Mouse (Mus musculus) left cerebral cortex, adult 18-20 months (tissue): ENCODE results near the gene Zbtb34. TPM values are rescaled to one million over a fixed set of nuclear protein-coding genes. Genes with fewer than 3 reads are reported as not detected.

Experiments used
- DNase-seq, 2 experiments: peaks; one replicate each; pipeline ENCODE4 v3.0.0; 2021 to 2022; ENCODE audit warnings: low spot score in 2 of 2, mixed read lengths in 1 of 2
- total RNA-seq, 2 experiments: library from RNA; stranded (reverse); gene quantifications; 2 replicates each; pipeline ENCODE4 v1.2.3; 2021

Zbtb34 gene
- total RNA-seq, 2 experiments from 2014 or later, result 18.7 to 21.9 TPM

DNA sequence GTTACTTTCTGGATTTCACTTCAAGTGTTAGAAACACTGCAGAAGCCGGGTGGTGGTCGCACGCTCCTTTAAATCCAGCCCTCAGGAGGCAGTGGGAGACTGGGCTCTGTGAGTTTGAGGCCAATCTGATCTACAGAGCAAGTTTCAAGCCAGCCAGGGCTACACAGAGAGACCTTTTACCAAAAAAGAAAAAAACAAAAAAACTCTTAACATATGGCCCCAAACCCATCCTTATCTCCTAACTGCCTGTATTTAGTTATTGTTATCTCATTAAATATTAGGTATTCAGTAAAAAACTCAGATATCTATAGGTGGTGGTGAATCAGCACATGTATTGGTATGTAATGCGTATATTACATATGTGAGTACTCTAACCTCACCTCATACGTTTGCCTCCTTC, 28.5 kb downstream of the Zbtb34 start:
- DNase-seq, result no peak

DNA sequence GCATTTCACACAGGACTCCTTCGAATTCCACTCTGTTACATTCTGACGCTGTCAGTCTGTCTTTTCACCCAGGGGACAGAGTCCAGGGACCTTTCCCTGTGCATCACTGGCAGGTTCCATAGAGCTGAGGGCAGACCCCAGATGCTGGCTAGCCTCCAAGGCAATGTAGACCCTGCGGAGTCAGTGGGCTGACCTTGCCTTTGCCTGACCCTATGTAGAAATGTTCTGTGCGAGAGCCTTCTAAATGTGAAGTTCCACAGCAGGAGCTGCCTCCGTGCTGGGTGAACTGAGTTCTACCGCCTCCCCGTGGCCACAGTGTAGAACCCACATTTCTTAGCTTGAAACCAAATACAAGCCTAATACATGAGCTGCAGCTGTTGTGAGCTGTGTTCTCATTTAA, 28.9 kb downstream of the Zbtb34 start:
- DNase-seq, result peak; percentile 82 to 83

DNA sequence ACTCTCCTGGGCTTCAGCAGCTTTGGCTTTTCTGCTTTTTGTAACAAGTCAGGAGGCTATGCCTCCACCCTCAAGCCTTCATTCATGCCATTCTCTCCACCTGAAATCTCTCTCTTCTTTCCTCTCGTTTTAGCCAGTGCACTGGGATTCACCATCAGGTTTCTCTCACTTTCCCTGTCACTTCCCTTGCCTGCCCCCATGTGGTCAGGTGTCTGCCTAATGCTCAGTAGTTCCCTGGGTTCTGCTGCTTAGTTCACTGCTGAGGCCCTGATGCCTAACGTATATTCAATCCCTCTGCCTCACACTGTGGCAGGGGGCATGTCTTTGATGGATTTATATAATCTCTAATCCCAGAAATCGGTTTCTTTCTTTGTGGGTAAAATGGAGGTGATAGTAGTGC, 29.9 kb downstream of the Zbtb34 start:
- peak; percentile 54 to 57 for DNase-seq

DNA sequence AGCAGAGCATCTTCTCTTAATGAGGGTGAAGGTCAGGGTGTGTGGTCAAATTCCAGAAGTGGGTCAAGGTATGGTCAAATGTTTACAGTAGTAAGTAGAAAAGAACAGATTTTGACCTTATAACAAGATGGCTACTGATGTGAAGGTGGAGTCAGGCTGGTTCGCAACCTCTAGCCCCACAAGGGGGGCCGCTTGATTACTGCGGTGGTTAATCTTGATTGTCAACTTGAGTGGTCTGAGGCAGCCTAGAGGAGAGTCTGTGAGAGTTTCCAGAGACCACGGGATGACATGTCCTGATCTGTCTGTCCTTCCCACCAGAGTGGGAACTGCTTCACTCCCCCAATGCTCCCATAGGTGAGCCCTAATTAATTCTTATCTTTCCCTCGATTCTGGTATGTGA, 30.6 kb downstream of the Zbtb34 start:
- no peak for DNase-seq

- no peak for DNase-seq
Measured at GRCm38 (mm10) chr2:33399091-33399490, 32.0 kb downstream of the Zbtb34 start.

DNA sequence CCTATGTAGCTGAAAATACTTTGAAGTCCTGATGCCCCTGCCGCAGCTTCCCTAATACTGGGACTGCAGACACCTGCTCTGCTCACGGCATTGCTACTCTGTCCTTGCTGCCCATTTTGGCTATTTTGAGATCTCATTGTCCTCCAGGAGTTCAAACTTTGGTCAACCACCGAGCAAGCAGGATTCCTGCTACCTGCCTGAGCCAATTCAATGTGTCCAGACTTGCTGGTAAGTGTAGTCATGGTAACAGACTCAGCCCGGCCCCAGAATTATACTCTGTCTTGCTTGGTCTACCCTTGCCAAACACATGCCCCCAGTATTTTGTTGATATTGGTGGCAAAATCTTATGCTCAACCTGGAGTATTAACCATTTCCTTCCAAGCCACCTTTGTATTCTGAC, 34.1 kb downstream of the Zbtb34 start:
- DNase-seq, result no peak

GRCm38 (mm10) chr2:33395053-33395452, 36.1 kb downstream of the Zbtb34 start:
- DNase-seq, result no peak

DNA sequence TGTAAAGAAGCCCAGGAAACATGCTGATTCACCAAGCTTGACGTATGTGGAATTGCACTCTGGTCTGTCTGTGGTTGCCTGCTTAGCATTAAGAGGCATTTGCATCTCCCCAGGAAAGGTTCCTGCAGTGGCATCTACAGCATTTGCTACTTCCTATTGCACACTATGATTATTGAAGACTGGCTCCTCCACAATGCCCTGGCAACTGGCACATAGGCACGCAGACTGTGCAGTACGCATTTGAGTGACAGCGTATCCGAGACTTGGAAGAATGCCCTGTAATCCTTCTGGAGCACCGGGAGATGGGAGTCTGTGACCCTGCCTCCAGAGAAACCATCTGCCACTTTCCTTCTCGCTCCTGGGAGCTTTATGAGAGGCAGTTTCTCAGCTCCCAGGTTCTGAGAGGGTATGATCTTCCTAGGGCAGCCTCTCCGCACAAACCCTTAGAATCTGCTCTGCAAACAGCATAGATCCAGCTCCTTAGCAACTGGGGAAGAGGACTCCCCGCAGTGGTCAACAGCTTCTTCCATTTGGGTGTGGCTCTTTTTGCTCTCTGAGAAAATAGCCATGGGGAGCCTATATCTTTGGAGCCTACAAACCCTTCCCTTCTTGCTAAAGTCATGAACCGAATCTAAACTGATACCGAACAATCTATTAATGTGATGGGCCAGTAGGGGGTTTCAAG, 37.0 kb downstream of the Zbtb34 start:
- DNase-seq, result no peak

DNA sequence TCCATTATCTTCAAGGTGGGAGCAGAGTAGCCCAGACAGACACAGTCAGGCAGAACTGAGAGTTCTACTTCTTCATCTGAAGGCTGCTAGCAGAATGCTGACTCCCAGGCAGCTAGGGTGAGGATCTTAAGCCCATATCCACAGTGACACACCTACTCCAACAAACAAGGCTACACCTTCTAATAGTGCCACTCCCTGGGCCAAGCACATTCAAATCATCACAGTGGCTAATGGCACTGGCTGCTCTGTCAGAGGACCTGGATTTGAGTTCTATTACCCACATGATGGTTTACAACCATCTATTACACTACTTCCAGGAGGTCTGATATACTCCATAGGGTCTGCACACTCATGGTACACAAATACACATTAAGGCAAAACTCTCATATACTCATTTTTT, 38.1 kb downstream of the Zbtb34 start:
- no peak for DNase-seq

- no peak for DNase-seq
Measured at GRCm38 (mm10) chr2:33371648-33372408, 59.3 kb downstream of the Zbtb34 start.

GRCm38 (mm10) chr2:33370777-33371647, 60.1 kb downstream of the Zbtb34 start, which contains the start of gene Ralgps1:
Ralgps1 (minus strand) TSS chr2:33371486.
- DNase-seq, result peak; percentile 96 to 99

GRCm38 (mm10) chr2:33370276-33370776, 60.8 kb downstream of the Zbtb34 start:
- no peak for DNase-seq

- DNase-seq, result no peak
Measured at GRCm38 (mm10) chr2:33369453-33369852, 61.7 kb downstream of the Zbtb34 start.

- DNase-seq, result no peak
Measured at GRCm38 (mm10) chr2:33368486-33368885, 62.6 kb downstream of the Zbtb34 start.

- no peak for DNase-seq
Measured at GRCm38 (mm10) chr2:33365703-33366471, 65.2 kb downstream of the Zbtb34 start.

GRCm38 (mm10) chr2:33364656-33365055, 66.5 kb downstream of the Zbtb34 start:
- no peak for DNase-seq

GRCm38 (mm10) chr2:33363890-33364289, 67.2 kb downstream of the Zbtb34 start:
- no peak for DNase-seq

- DNase-seq, result peak in 1 of 2 experiments; percentile 0
Measured at GRCm38 (mm10) chr2:33361139-33361716, 69.9 kb downstream of the Zbtb34 start.

GRCm38 (mm10) chr2:33360564-33360963, 70.6 kb downstream of the Zbtb34 start:
- no peak for DNase-seq

- no peak for DNase-seq
Measured at GRCm38 (mm10) chr2:33359184-33359583, 71.9 kb downstream of the Zbtb34 start.
